Mouse (Mus musculus) mature B cell (primary cell): ENCODE measurements around the gene Abi3bp.

Source experiments
- in situ Hi-C: fragments of 300-500 bp; cut with MboI; formaldehyde crosslinking; loops from 2 replicates; pipeline ENCODE4 v1.14.3; 2019

The Abi3bp gene

DNA sequence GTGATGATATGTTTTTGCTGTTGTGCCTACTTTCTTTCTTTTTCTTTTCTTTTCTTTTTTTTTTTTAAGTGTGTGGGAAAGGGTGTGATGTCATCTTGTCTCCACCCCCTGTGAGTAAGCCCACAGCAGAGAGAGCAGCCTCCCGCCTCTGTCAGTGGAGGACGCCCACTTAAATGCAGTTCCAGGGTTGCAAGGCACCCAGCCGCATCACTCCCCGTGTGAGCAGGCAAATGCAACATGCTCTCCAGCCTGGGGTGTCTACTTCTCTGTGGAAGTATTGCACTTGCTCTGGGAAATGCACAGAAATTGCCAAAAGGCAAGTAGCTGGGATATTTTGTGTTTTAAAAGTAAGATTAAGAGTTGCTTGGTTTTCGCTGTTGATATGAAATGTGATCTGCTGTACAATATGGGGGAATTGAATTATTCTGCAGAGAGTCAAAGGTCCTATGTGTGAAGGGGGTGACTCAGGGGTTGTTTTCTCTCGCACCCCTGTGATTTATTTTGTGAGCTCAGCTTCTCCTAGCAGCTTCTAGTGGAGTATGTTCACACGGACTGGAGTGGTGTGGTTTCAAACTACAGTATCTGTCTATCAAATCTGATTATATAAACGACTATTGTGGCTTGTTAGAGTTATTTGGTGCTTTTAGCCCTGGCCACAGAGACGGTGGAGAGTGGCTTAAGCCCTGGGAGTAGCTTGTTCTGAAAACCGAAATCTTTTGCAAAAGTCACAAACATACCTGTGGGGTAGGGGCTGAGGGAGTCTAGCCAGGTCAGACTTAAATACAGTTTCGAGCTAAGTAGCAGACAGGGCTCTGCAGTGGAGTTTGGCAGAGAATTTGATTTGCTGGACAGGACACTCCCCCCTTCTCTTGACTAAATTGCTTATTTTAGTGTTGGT is at the start of gene Abi3bp:
TSS of gene Abi3bp (plus strand) at position 202 of the 898 bp plus-strand sequence.
- in situ Hi-C loops = no loop called here

DNA sequence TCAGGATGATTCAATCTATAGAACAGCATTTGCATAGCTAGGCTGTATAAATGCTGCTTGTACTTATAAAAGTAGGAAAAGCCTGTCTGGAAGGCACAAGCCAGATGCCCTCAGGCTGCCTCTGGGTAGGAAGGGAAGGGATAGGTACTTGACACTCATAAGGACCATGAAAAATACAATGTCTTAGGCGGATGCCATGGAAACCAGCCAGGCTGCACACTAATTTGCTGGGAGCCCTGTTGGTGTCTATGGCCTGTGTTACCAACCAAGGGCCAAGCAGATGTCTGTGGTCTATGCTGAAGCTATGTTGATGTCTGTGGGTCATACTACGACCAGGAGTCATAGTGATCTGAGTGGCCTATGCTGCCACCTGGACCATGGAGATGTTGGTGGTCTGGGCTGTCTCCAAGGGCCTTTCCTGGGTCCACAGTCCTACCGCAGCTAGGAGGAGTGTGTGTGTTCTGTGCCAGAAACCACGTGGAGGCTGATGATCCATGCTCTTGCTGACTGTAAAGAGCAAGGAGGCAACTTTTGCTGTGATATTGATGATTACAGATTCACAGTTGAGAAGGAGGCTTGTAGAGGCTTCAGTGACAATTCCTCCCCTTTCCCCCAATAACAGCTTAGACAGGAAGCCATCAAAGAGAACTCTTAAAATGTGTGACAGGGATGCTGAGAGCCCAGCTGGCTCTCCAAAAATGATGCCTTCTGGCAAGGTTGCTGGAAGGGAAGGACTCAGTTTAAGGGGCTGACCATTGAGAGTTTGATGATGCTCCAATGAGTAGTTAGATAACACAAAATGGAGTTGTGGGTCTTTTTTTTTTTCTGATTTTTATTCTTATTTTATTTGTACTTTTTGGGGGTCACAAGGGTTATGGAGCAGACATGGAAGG is 42.1 kb upstream of the Abi3bp start:
- in situ Hi-C loops = no loop called here

- in situ Hi-C loops = no loop called here
Observed at GRCm38 (mm10) chr16:56440243-56440642, 37.4 kb upstream of the Abi3bp start.

GRCm38 (mm10) chr16:56441113-56441512 is 36.6 kb upstream of the Abi3bp start:
- in situ Hi-C loops = no loop called here

- in situ Hi-C loops = no loop called here
Observed at GRCm38 (mm10) chr16:56441658-56442344, 35.9 kb upstream of the Abi3bp start.

DNA sequence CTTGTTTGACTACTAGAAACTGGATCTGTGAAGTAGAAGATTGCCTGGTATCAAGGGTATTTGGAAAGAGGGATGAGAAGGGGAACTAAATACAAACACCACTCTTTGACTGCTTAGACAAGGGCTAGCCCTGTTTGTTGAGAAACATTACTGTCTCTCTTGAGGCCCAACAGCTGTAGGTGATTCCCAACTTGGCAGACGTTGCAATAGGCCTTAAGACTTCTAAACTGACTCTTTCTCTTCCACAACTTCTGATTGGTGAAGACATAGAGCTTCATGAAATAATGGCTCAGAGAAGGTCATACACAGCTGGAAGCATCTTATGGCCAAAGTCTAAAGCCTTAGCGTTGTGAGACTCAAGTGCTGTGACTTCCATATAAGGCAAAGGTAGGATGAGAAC is 26.2 kb upstream of the Abi3bp start:
- in situ Hi-C loops = no loop called here

- in situ Hi-C loops = no loop called here
Observed at GRCm38 (mm10) chr16:56451923-56452322, 25.8 kb upstream of the Abi3bp start.

- in situ Hi-C loops = no loop called here
Observed at GRCm38 (mm10) chr16:56458052-56458754, 19.5 kb upstream of the Abi3bp start.

DNA sequence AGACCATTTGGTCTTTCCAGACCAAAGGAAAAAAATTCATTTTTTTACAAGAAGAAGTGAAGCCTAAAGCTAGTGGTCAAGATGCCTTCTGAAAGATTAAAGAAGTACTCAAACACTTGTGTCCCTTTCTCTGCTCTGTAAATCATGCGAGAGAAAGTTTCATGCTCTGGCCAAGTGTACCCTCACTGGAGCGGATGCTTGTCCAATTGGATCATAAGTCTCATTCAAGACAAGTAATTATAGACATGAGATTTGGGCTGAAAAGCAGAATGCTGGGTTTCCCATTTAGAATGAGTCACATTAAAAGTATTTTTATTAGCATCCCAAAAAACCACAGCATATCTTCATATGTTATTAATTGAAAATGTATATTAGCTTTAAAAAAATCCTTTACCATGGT is 4.5 kb upstream of the Abi3bp start:
- in situ Hi-C loops = no loop called here

- in situ Hi-C loops = no loop called here
Observed at GRCm38 (mm10) chr16:56475676-56476075, 2.0 kb upstream of the Abi3bp start.

DNA sequence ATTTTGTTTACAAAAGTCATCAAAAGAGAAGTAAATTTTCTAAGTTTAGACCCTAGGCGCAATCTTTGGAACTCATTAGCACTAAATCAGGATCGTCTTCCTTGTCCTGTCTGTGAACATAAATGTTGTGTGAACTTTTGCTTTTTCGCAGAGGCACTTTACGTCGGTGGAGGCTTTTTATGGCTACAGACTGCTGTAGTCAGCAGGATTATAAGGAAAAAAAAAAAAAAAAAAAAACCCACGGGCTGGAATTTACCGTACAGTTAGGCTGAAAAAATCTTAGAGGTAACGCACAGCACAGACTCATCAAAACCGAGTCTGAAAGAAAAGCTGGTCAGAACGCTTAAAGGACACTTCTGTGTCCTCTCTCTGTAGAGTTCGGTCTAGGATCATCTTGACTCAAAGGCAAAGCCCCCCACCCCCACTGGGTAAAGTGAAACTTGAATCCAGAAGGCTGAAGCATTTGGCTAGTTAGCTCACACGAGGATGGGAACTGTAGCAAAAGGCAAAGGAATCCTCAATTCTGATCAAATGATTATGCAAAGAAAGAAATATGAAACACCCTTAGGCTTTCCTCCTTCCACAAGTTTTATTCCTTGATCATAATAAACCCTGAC is 1.0 kb downstream of the Abi3bp start:
- in situ Hi-C loops = no loop called here

GRCm38 (mm10) chr16:56483466-56483865 is 5.8 kb downstream of the Abi3bp start:
- in situ Hi-C loops = no loop called here

DNA sequence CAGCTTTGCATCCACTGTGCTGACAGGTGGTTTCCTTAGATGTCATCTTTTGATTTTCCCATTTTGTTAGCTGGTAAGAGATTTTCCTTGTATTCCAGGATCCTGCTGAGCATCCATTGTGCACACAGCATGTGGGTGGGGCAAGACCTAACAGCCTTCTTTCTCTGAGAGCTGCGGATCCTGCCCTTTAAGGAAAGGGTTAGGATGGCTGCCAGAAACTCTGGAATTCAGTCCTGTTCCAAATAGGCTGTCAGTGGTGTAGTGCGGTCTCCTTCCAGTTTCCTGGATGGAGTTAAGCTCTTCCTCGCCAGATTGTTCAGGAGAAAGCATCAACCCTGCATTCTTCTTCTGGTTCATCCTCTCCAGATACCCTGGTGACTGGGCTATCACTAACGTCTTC is 8.8 kb downstream of the Abi3bp start:
- in situ Hi-C loops = no loop called here

DNA sequence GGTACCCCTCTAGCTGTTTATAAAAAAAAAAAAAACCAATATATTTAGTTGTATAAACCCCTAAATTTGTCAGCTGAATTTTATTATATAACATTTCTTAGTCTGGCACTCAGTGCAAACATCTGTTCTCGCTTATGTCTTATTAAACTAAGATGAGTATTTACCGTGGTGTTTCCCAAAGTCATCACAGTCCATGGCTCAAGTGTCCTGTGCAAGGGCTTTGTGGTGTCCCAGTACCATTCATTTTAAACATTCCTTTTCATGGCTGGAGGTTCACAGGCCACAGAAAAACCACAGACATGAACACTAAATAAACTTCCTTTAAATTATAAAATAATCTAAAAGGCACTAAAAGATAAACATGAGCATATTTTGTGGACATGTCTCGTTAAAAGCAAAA is 13.2 kb downstream of the Abi3bp start:
- in situ Hi-C loops = no loop called here

DNA sequence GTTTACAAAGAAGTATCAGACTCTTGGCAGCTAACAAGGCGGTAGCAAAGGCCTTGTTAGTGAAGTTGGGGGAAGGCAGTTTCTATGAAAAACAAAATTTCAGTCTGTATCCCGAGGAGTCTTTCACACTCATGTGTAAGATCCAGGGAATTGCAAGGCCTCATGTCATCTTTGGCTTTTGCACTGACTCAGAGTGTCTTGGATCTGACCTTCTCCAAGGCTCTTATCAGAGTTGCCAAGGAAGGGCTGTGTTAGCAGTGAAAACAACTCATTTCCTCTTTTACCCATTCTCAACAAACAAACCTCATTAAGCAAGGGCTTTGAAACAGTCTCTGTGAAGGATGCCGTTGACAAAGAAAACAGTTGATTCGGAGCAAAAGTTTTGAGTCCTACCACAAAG is 17.6 kb downstream of the Abi3bp start:
- in situ Hi-C loops = no loop called here

DNA sequence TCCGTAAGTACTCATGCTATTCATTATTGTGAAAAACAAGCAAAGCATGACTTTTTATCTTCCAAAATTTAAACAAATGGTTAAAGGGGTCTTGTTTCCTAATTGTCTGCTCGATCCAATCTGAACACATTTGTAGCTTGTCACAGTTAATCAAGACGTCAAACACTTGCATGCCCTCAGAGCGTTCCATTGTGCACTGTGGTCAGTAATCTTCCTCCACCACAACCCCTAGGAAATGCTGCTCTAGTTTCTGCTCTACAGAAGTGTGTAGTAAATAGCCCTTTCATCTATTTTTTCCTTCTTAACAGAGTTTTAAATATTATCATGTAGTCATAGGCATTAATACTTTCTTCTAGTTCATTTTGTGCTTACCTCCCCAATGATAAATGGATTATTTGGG is 19.1 kb downstream of the Abi3bp start:
- in situ Hi-C loops = no loop called here

GRCm38 (mm10) chr16:56498680-56499079 is 21.0 kb downstream of the Abi3bp start:
- in situ Hi-C loops = no loop called here

- in situ Hi-C loops = no loop called here
Observed at GRCm38 (mm10) chr16:56500441-56500840, 22.8 kb downstream of the Abi3bp start.

- in situ Hi-C loops = no loop called here
Observed at GRCm38 (mm10) chr16:56501101-56501500, 23.4 kb downstream of the Abi3bp start.

GRCm38 (mm10) chr16:56501513-56501912 is 23.8 kb downstream of the Abi3bp start:
- in situ Hi-C loops = no loop called here

- in situ Hi-C loops = no loop called here
Observed at GRCm38 (mm10) chr16:56502134-56502533, 24.5 kb downstream of the Abi3bp start.
